Mouse (Mus musculus) embryonic fibroblast, embryonic 13.5 days (primary cell): ENCODE data around the gene Pgm5. TPM values are rescaled to one million over a fixed set of nuclear protein-coding genes. Genes with fewer than 3 reads are reported as not detected.

Source experiments
- H3K27ac ChIP-seq: 2 replicates; pipeline ENCODE4 v1.5.1; 2012; ENCODE audit warnings: low read length, control low read depth, inconsistent platforms; ENCODE audit not compliant: insufficient read depth
- H3K4me1 ChIP-seq: 2 replicates; pipeline ENCODE4 v1.6.1; 2011; ENCODE audit warnings: low read length; ENCODE audit not compliant: control insufficient read depth, insufficient read depth
- H3K4me3 ChIP-seq: 2 replicates; pipeline ENCODE4 v1.5.1; 2011; ENCODE audit warnings: mild to moderate bottlenecking, control low read depth, low read length; ENCODE audit not compliant: insufficient read depth
- CTCF ChIP-seq: IDR thresholded peaks from 2 replicates; pipeline ENCODE4 v1.5.1; 2011; ENCODE audit warnings: mild to moderate bottlenecking, control low read depth, low read length, moderate library complexity, borderline replicate concordance; ENCODE audit not compliant: insufficient read depth
- POLR2A ChIP-seq: IDR thresholded peaks from 2 replicates; pipeline ENCODE4 v1.6.1; 2011; ENCODE audit warnings: low read depth, mild to moderate bottlenecking, control low read depth, low read length, moderate library complexity
- polyA plus RNA-seq: library from polyadenylated mRNA; stranded (reverse); fragments of >200 nt; gene quantifications from 2 replicates; pipeline ENCODE4 v1.2.4, GENCODE M21; 2011; ENCODE audit warnings: low read depth; ENCODE audit not compliant: missing spikeins, insufficient read length

The Pgm5 gene
- polyA plus RNA-seq, 1 experiment: 32.8 TPM

DNA sequence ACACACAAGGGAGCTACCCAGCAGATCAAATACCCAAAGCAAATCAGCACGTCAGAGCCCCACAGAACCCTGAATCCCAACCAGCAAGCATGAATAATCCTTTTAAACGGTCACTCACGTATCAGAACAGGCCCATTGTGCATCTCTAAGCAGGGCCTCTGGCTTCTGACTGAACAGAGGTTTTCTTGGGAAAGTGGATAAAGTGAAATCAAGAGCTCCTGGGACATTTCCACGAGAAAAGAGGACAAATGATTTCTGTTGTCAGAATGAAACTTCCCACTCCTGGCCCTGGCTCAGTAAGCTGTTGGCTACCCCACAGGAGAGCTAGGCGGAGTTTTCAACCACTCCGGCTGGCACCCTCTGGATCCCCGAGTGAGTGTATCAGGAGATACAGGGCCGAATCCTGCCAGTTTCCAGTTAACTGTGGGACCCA is 48.8 kb downstream of the Pgm5 start:
- Histone ChIP-seq H3K4me1 (peaks cover 3% of the 10 kb centered on the region; the same call in 1 of the 2 replicates), H3K27ac (peak overlapping the region; percentile 78), H3K4me3 (no peak overlapping the region)
- no peak for TF ChIP-seq POLR2A
- TF ChIP-seq CTCF: no peak

GRCm38 (mm10) chr19:24812106-24812810 is 49.4 kb downstream of the Pgm5 start:
- H3K27ac ChIP-seq: peak overlapping the region; percentile 90
- TF ChIP-seq POLR2A: no peak
- peaks cover 3% of the 10 kb centered on the region; the same call in 1 of the 2 replicates for H3K4me1 ChIP-seq
- H3K4me3 ChIP-seq: no peak overlapping the region

- H3K4me3 ChIP-seq: no peak overlapping the region
- H3K4me1 ChIP-seq: peaks cover 3% of the 10 kb centered on the region; the same call in 1 of the 2 replicates
- no peak for TF ChIP-seq CTCF
- no peak for TF ChIP-seq POLR2A
- H3K27ac ChIP-seq: peak overlapping the region; percentile 90
Measured at GRCm38 (mm10) chr19:24811451-24811850, 50.2 kb downstream of the Pgm5 start.

GRCm38 (mm10) chr19:24806013-24806412 is 55.6 kb downstream of the Pgm5 start:
- peaks cover 5% of the 10 kb centered on the region for H3K4me1 ChIP-seq
- no peak overlapping the region for H3K4me3 ChIP-seq
- TF ChIP-seq POLR2A: no peak
- TF ChIP-seq CTCF: no peak
- H3K27ac ChIP-seq: no peak overlapping the region

DNA sequence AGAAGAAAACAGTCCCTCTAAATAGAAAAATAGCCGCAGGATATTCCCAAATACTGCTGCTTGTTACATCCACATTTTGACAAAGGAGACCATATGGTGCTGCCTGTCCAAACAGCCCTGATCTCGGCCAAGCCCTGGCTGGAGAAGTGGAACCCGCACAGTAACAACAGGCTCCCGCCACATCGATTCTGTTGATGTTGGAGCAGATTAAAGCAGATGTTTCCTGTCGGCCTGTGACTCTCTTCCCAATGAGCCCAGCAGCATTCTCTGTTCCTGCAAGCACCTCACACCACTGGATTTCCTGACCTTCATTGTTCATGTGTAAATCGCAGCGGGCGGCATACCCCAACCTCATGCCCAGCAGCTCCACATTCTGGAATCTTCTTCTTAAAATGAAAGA is 64.0 kb downstream of the Pgm5 start:
- peaks cover 3% of the 10 kb centered on the region; the same call in 1 of the 2 replicates for H3K4me1 ChIP-seq
- TF ChIP-seq POLR2A (no peak), CTCF (no peak)
- no peak overlapping the region for H3K4me3 ChIP-seq
- H3K27ac ChIP-seq: no peak overlapping the region

- no peaks in the 10 kb centered on the region for H3K4me1 ChIP-seq
- no peak overlapping the region for H3K4me3 ChIP-seq
- no peak overlapping the region for H3K27ac ChIP-seq
- TF ChIP-seq POLR2A (no peak), CTCF (no peak)
Measured at GRCm38 (mm10) chr19:24794350-24794749, 67.3 kb downstream of the Pgm5 start.

- no peak overlapping the region for H3K27ac ChIP-seq
- TF ChIP-seq POLR2A (no peak), CTCF (no peak)
- no peaks in the 10 kb centered on the region for H3K4me1 ChIP-seq
- H3K4me3 ChIP-seq: no peak overlapping the region
Measured at GRCm38 (mm10) chr19:24793545-24794139, 68.0 kb downstream of the Pgm5 start.

DNA sequence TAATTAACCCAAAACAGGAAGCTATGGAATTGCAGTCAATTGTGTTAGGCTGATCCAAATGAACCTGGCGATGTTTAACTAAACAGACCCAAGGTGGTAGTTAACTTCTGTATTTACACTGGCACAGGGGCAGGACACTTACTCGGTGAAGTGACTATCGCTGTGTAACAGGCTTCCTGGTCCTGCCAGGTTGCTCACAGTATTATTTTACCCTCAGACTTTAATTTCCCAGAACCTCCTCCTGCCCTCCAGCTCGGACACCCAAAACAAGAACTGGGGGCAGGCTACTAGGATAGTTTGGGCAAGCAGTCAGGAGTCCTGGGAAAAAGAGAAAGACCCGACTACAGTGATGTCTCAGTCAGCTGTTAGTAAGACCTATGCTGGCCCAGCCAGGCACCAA is 68.8 kb downstream of the Pgm5 start:
- TF ChIP-seq CTCF (no peak), POLR2A (no peak)
- Histone ChIP-seq H3K4me1 (no peaks in the 10 kb centered on the region), H3K27ac (no peak overlapping the region), H3K4me3 (no peak overlapping the region)

GRCm38 (mm10) chr19:24785898-24786297 is 75.8 kb downstream of the Pgm5 start:
- no peak for TF ChIP-seq CTCF
- TF ChIP-seq POLR2A: no peak
- Histone ChIP-seq H3K27ac (no peak overlapping the region), H3K4me1 (no peaks in the 10 kb centered on the region; the same call in 1 of the 2 replicates), H3K4me3 (no peak overlapping the region)

- no peak for TF ChIP-seq POLR2A
- no peak for TF ChIP-seq CTCF
- H3K4me3 ChIP-seq: no peak overlapping the region
- H3K27ac ChIP-seq: no peak overlapping the region
Measured at GRCm38 (mm10) chr19:24785056-24785675, 76.5 kb downstream of the Pgm5 start.

More at GRCm38 (mm10) chr19:24785056-24785675, 76.5 kb downstream of the Pgm5 start:
- H3K4me1 ChIP-seq: no peaks in the 10 kb centered on the region; the same call in 1 of the 2 replicates
